Mouse (Mus musculus) frontal cortex, adult 2 months (tissue): ENCODE measurements at regions not wholly inside any gene's neighbourhood (a gene's known extent, or its start where the extent isn't known, plus 50 kb on each side); places are given as distances from the start of the nearest gene placed in this dataset.
A peak's percentile ranks its signal among the peaks of the same experiment; 100 is the strongest.
"Not testable (repeated sequence)": the region's sequence is repeated elsewhere in the genome, so short reads cannot be mapped to it uniquely, and the experiment has no call there.

ENCODE experiments used
- DNase-seq, 2 experiments: peaks; one replicate each; pipeline ENCODE4 v3.0.0; 2022; ENCODE audit warnings: low spot score in 1 of 2; ENCODE audit errors: extremely low spot score in 1 of 2

GRCm38 (mm10) chr6:75089971-75090370, 1407.6 kb downstream of the Gm9008 start:
- DNase-seq, result no peak

DNA sequence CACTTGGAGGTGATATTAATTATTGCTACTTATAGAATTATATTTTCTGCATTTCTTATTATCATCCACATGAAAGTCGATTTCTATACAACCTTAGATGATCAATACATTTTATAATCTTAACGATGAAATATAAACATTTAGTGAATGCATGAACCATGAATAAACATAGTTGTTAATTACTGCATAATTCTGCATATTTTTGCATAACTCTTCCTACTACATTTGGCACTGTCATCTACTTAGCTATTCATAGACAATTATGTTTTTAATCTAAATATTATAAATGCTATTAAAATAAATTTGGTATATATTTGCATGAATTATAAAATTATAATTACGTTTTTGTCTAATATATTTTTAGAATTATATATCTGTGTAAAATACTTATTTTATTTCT, 1429.8 kb downstream of the Gm9008 start:
- DNase-seq, result no peak

- peak in 1 of 2 experiments; percentile 2 for DNase-seq
Measured at GRCm38 (mm10) chr6:75042336-75043010, 1455.1 kb downstream of the Gm9008 start.

GRCm38 (mm10) chr6:75039451-75039850, 1458.1 kb downstream of the Gm9008 start:
- no peak for DNase-seq

GRCm38 (mm10) chr6:75037179-75037578, 1460.4 kb downstream of the Gm9008 start:
- not testable (repeated sequence) for DNase-seq
